Mouse (Mus musculus) thymus, postnatal 25 days (tissue): ENCODE measurements around the gene Far1.
A peak's percentile ranks its signal among the peaks of the same experiment; 100 is the strongest.

Experiments used
- DNase-seq: peaks from one replicate; pipeline ENCODE4 v3.0.0; 2022

Far1 gene

GRCm38 (mm10) chr7:113513286-113513962, at the start of gene Far1:
Far1 (plus strand) TSS chr7:113513834.
- DNase-seq = peak; percentile 95

GRCm38 (mm10) chr7:113468345-113468744, 45.3 kb upstream of the Far1 start:
- no peak for DNase-seq

DNA sequence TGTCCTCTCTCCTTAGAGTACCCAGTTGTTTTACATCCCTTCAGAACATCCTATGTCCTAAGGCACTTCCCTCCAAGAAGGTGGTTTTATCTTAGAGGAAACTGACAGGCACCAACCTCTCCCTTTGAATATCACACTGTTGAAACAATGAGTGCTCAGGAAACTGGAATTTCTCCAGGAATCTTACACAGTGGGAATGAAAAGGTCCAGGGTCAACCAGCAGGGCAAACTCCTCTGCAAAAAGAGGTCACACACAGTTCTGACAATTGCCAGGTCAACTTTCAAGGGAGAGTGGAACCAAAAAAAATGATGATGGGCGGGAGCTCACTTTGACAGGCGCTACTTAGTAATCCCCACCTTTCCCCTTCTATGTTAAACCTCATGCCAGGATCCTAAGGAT, 43.0 kb upstream of the Far1 start:
- DNase-seq = no peak

- no peak for DNase-seq
Observed at GRCm38 (mm10) chr7:113471653-113472052, 42.0 kb upstream of the Far1 start.

- no peak for DNase-seq
Observed at GRCm38 (mm10) chr7:113495792-113496191, 17.8 kb upstream of the Far1 start.

DNA sequence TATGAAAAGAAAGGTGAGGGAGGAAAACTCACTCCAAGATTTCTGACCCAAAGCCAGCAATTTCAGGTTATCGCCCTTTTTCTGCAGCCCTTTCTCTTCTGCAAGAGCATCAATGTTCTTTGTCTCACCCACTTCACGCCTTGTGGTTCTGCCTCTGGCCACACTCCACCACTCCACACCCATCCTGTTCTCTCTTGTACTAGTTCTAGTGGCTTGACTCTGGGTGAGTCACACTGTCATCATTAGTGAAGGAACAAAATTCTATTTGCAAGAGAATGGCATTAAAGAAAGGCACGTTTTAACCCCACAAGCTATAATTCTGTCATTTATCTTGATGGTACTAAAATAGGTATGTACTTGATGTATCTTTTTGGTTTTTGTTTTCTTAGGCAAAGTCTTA, 15.2 kb upstream of the Far1 start:
- DNase-seq = no peak

GRCm38 (mm10) chr7:113499821-113500220, 13.8 kb upstream of the Far1 start:
- DNase-seq = no peak

GRCm38 (mm10) chr7:113502453-113502852, 11.2 kb upstream of the Far1 start:
- DNase-seq = no peak

- no peak for DNase-seq
Observed at GRCm38 (mm10) chr7:113505047-113505446, 8.6 kb upstream of the Far1 start.

DNA sequence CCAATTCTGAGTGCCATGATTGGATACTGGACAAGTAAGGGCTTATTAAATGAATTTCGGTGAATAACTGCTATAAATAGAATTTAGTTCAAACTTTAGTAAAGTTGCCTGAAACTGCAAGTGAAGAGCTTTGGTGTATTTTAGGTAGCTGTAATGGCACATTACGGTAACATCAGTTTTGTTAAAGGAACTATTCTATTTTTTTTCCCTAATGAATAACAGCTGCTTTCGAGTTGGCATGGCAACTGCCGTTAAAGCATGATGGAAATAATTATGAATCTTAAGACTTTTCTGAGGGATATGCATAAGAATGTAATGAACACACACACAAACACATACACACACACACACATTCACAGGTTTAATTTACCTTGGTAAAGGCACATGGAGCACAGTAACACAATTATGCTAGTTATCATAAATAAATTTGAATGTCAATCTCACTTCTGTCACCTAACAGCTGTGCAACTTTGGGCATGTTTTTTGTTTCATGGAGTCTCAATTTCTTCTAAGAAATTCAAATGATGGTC, 8.1 kb upstream of the Far1 start:
- no peak for DNase-seq

GRCm38 (mm10) chr7:113507846-113508245, 5.8 kb upstream of the Far1 start:
- DNase-seq = no peak

- no peak for DNase-seq
Observed at GRCm38 (mm10) chr7:113511396-113511795, 2.2 kb upstream of the Far1 start.

GRCm38 (mm10) chr7:113512527-113513285, 928 bp upstream of the Far1 start:
- DNase-seq = no peak

DNA sequence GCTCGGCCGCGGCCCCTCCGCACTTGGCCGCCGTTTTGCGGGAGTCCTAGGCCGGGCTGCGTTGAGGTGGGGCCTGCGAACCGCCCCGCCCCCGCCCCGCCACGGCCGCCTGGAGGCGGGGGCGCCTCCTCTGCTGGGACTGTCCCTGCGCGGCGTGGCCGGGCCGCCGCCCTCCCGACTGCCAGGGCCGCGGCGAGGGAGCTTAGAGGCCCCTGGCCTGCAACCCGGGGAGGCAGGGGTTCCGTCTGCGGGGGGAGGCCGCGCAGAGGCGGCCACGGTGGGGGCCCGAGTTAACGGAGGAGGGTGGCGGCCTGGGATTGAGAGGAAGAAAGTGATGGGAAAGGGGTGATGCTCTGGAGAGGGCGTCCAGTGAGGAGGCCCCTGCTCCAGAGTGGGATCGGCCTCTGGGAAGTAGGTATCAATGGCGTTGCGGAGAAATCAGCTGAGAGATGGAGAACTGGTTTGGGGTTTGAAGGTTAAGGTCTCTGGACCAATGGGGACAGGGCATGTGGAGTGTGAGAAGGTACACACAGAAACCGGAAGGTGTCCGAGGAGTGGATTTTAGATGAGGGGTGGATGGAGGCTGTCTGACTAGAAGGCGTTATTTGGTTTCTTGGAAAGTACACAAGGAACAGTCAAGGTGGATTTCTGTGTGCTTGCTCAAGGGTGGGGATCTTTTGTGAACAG, 472 bp downstream of the Far1 start:
- DNase-seq = no peak

DNA sequence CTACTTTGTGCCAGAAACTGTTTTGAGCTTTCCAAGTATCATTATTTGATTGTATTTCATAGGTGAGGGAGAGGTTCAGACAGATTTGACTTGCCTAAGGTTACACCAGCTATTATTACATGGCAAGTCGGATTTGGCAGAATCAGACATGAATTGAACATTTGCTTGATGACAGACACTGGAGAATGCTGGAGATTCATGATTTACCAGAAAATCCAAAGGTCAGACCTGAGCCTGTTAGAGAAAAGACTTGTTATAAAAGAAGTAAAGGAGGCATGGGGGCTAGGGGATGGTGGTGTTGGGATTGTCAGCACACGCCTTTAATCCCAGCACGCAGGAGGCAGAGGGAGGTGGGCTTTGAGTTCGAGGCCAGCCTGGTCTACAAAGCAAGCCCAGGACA, 2.2 kb downstream of the Far1 start:
- DNase-seq = no peak

GRCm38 (mm10) chr7:113518419-113518818, 4.8 kb downstream of the Far1 start:
- DNase-seq = no peak

- no peak for DNase-seq
Observed at GRCm38 (mm10) chr7:113518961-113519360, 5.3 kb downstream of the Far1 start.

GRCm38 (mm10) chr7:113543158-113543557, 29.5 kb downstream of the Far1 start:
- DNase-seq = no peak

- no peak for DNase-seq
Observed at GRCm38 (mm10) chr7:113551742-113552463, 38.3 kb downstream of the Far1 start.

DNA sequence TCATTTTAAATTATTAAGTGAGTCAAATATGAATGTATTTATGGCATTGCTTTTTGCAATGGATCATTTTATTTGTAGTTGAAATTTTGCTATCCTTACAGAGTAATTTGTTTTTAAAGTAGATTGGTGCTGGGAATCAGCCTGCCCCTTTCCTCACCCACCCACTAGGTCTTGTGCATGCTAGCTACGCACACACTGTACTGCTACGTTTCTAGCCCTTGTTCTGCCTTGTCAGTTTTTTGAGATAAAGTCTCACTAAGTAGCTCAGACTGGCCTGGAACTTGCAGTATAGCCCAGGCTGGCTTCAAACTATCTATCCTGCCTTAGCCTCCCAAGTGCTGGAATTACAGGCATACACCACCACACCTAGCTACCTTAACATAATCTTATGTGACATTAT, 38.9 kb downstream of the Far1 start:
- no peak for DNase-seq

- no peak for DNase-seq
Observed at GRCm38 (mm10) chr7:113556138-113556537, 42.5 kb downstream of the Far1 start.

DNA sequence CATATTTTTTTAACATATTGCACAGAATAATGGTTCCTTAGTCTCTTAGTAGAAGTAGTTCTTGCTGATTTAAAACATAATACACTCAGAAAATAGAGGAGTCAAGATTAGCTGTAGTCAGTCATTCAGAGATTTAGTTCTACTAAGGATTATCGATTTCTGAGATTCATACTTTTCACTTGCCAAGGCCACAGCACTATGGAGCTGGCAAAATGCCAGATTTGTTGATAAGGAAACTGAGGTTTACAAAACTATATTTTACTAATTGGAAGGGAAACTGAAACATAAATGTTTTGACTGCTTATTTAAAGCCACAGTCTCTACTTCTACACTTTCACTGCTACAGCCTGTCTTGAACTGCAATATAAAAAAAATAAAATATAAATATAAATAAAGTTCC, 53.3 kb downstream of the Far1 start:
- DNase-seq = no peak

DNA sequence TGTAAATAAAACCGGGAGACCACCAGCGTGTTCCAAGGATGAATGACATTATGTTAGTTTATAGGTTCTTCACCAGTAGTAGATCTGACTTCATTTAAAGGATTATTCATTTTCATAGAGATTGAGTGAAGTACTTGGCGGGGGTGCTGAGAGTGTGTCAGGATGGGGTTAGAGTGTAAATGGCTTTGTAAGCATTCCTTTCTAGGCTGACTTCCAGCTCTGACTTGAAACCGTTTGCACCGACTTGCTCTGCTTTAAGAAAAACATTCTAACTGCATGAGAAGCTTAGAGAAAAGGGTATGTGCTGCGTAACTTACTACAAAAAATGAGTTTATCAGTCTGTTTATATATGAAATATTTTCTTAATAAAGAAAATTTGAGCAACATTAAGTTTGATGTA, 57.5 kb downstream of the Far1 start:
- DNase-seq = no peak
